Mouse (Mus musculus) neutrophil, adult 5-6 weeks (primary cell): Measurements from ENCODE around the gene Prpsap2. TPM values are rescaled to one million over a fixed set of nuclear protein-coding genes. Genes with fewer than 3 reads are reported as not detected.

Source experiments
- ATAC-seq: fragments of 151-379, 151-347 bp; 2 replicates; pipeline ENCODE4 v1.8.0; 2017; ENCODE audit warnings: mild to moderate bottlenecking, moderate TSS enrichment; ENCODE audit not compliant: insufficient number of reproducible peaks, poor library complexity, low FRiP score, severe bottlenecking; ENCODE audit errors: extremely low read depth
- total RNA-seq: library from RNA; stranded (forward); fragments of 200-1000 nt; gene quantifications from 2 replicates; pipeline ENCODE4 v1.2.3, GENCODE M21; 2017

The Prpsap2 gene
- total RNA-seq, 1 experiment from 2014 or later: 52.4 TPM

- peak; percentile 27; the same call in 1 of the 2 replicates for ATAC-seq
Observed at GRCm38 (mm10) chr11:61683907-61684731, 77.8 kb downstream of the Prpsap2 start, which contains the start of gene Fam83g. Gene Fam83g, plus strand, starts transcription at chr11:61684091.

Other genes with a start within 250 kb of the Prpsap2 start
- 0.61 and 0.70 TPM in 2 replicates for gene Epn2, start 182.4 kb downstream of the Prpsap2 start, total RNA-seq
- 85.2 and 100 TPM in 2 replicates for gene Grap, start 108.8 kb downstream of the Prpsap2 start, total RNA-seq
- 1.1 and 1.7 TPM in 2 replicates for gene Fam83g, start 78.0 kb downstream of the Prpsap2 start, total RNA-seq
- gene Slc5a10, start 41.3 kb downstream of the Prpsap2 start, total RNA-seq: not detected in 2 replicates
- gene Ulk2, start 93.0 kb upstream of the Prpsap2 start, total RNA-seq: 41.7 and 47.3 TPM in 2 replicates
- gene Akap10, start 168.2 kb upstream of the Prpsap2 start, total RNA-seq: 53.3 and 56.3 TPM in 2 replicates
- gene Specc1, start 194.7 kb upstream of the Prpsap2 start, total RNA-seq: 16.7 and 17.7 TPM in 2 replicates